Mouse (Mus musculus) mammary gland, adult 2 months (tissue): Measurements from ENCODE around the gene Gm4177. TPM values are rescaled to one million over a fixed set of nuclear protein-coding genes. Genes with fewer than 3 reads are reported as not detected.

ENCODE experiments used
- polyA plus RNA-seq: library from polyadenylated mRNA; depleted of rRNA; stranded (reverse); fragments of >200 nt; gene quantifications from 2 replicates; pipeline ENCODE4 v1.2.3, GENCODE M21; 2012; ENCODE audit warnings: low replicate concordance; rRNA removed

The Gm4177 gene
- polyA plus RNA-seq = not detected in 2 replicates

DNA sequence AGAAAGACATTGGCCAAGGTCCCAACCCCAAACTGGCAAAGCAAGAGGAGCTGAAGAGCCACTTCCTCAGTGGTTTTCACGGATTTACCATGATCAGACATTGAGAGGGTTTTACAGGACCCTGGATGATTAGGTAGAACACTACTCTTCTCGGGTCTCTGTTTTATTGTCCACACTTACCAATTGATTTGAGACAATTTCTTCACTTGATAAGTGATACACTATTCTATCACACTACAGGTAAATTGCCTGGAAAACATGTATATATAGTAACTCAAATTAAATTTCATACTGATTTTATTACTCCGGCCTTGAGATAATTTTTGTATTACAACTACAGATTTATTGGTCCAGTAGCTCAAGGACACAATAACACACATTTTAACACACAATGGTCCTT is at the start of gene Gm4177:
TSS of gene Gm4177 (minus strand) at position 101 of the 400 bp plus-strand sequence.

DNA sequence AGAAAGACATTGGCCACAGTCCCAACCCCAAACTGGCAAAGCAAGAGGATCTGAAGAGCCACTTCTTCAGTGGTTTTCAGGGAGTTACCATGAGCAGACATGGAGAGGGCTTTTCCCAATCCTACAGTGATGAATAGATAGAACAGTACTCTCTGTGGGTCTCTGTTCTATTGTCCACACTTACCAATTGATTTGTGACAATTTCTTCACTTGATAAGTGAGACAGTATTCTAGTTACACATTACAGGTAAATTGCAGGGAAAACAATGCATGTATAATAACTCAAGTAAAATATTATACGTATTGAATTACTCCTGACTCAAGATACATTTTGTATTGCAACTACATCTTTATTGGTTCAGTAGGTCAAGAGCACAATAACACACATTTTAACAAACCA is 47.6 kb upstream of the Gm4177 start, which contains the start of gene Gm5725:
TSS of gene Gm5725 (minus strand) at position 101 of the 400 bp plus-strand sequence.

DNA sequence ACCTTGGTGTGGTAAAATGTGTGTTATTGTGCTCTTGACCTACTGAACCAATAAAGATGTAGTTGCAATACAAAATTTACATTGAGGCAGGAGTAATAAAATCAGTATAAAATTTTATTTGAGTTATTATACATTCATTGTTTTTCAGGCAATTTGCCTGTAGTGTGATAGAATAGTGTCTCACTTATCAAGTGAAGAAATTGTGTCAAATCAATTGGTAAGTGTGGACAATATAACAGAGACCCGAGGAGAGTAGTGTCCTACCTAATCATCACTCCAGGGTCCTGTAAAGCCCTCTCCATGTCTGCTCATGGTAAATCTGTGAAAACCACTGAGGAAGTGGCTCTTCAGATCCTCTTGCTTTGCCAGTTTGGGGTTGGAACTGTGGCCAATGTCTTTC is 35.5 kb upstream of the Gm4177 start, which contains the start of gene Vmn1r135:
TSS of gene Vmn1r135 (plus strand) at position 301 of the 400 bp plus-strand sequence.

DNA sequence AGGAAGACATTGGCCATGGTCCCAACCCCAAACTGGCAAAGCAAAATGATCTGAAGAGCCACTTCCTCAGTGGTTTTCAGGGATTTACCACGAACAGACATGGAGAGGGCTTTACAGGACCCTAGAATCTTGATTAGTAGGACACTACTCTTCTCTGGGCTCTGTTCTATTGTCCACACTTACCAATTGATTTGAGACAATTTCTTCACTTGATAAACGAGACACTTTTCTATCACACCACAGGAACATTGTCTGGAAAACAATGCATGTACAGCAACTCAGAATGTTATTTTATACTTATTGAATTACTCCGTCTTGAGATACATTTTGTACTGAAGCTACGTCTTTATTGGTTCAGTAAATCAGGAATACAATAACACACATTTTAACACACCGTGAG is 35.2 kb downstream of the Gm4177 start, which contains the start of gene Gm4175:
TSS of gene Gm4175 (minus strand) at position 101 of the 400 bp plus-strand sequence.

Other genes starting within 250 kb of the Gm4177 start
- gene Vmn1r132, start 182.6 kb downstream of the Gm4177 start, polyA plus RNA-seq = not detected in 2 replicates
- not detected in 2 replicates for gene Gm4175, start 35.3 kb downstream of the Gm4177 start, polyA plus RNA-seq
- not detected in 2 replicates for gene Vmn1r135, start 35.6 kb upstream of the Gm4177 start, polyA plus RNA-seq
- gene Gm5725, start 47.5 kb upstream of the Gm4177 start, polyA plus RNA-seq = not detected in 2 replicates
- not detected in 2 replicates for gene Gm5891, start 124.6 kb upstream of the Gm4177 start, polyA plus RNA-seq
- gene Vmn1r137, start 197.9 kb upstream of the Gm4177 start, polyA plus RNA-seq = not detected in 2 replicates
- gene Vmn1r138, start 232.2 kb upstream of the Gm4177 start, polyA plus RNA-seq = not detected in 2 replicates